Mouse (Mus musculus): ENCODE measurements around the gene Cds1. TPM values are rescaled to one million over a fixed set of nuclear protein-coding genes. Genes with fewer than 3 reads are reported as not detected.
A peak's percentile ranks its signal among the peaks of the same experiment; 100 is the strongest.

Cds1 gene
- 5.0 TPM in 2 replicates for polyA plus RNA-seq (2014; fragmentation: Nextera tagmentation; extraction: Ambion mirVana)

GRCm38 (mm10) chr5:101764554-101765347, at the start of gene Cds1:
Gene Cds1 (plus strand): TSS chr5:101765130.
- under 1% methylated on average over 65 of the region's 91 CpGs for WGBS
- Histone ChIP-seq H3K36me3 (ENCODE audit: control insufficient read depth, insufficient read depth, low read length) (no peaks in the 10 kb centered on the region), H3K9ac (replicated peaks; ENCODE audit: low read depth, low read length) (peak within 1 kb of the TSS; percentile 43; the same call in 1 of the 2 replicates), H3K9me3 (ENCODE audit: control insufficient read depth, low read depth, low read length) (no peaks in the 10 kb centered on the region), H3K27ac (ENCODE audit: low read length) (no peak within 1 kb of the TSS), H3K4me3 (ENCODE audit: low read depth, low read length) (peak within 1 kb of the TSS; percentile 61), H3K4me2 (replicated peaks; ENCODE audit: low read depth, low read length) (peak within 1 kb of the TSS; percentile 100), H3K4me1 (ENCODE audit: control insufficient read depth, insufficient read depth, low read length) (no peaks in the 10 kb centered on the region), H3K27me3 (ENCODE audit: control insufficient read depth, insufficient read depth, low read length) (peaks cover 16% of the 10 kb centered on the region)
- ATAC-seq (ENCODE audit: insufficient number of reproducible peaks, insufficient read depth, low FRiP score, low read depth) = peak; percentile 83

- no peak overlapping the region for H3K4me3 ChIP-seq (ENCODE audit: low read depth, low read length)
- H3K9me3 ChIP-seq (ENCODE audit: control insufficient read depth, low read depth, low read length) = no peaks in the 10 kb centered on the region
- H3K36me3 ChIP-seq (ENCODE audit: control insufficient read depth, insufficient read depth, low read length) = no peaks in the 10 kb centered on the region
- H3K4me1 ChIP-seq (ENCODE audit: control insufficient read depth, insufficient read depth, low read length) = no peaks in the 10 kb centered on the region
- H3K4me2 ChIP-seq (replicated peaks; ENCODE audit: low read depth, low read length) = no peak overlapping the region
- no peaks in the 10 kb centered on the region for H3K27me3 ChIP-seq (ENCODE audit: control insufficient read depth, insufficient read depth, low read length)
- WGBS = 82% methylated on average over 9 of the region's 9 CpGs
- ATAC-seq (ENCODE audit: insufficient number of reproducible peaks, insufficient read depth, low FRiP score, low read depth) = no peak
- no peak overlapping the region for H3K27ac ChIP-seq (ENCODE audit: low read length)
- H3K9ac ChIP-seq (replicated peaks; ENCODE audit: low read depth, low read length) = no peak overlapping the region
Observed at GRCm38 (mm10) chr5:101724216-101724615, 40.7 kb upstream of the Cds1 start.

GRCm38 (mm10) chr5:101724756-101725155, 40.2 kb upstream of the Cds1 start:
- H3K9me3 ChIP-seq (ENCODE audit: control insufficient read depth, low read depth, low read length) = no peaks in the 10 kb centered on the region
- no peak overlapping the region for H3K4me3 ChIP-seq (ENCODE audit: low read depth, low read length)
- H3K36me3 ChIP-seq (ENCODE audit: control insufficient read depth, insufficient read depth, low read length) = no peaks in the 10 kb centered on the region
- 89% methylated on average over 16 of the region's 16 CpGs for WGBS
- H3K4me2 ChIP-seq (replicated peaks; ENCODE audit: low read depth, low read length) = no peak overlapping the region
- no peaks in the 10 kb centered on the region for H3K27me3 ChIP-seq (ENCODE audit: control insufficient read depth, insufficient read depth, low read length)
- no peak overlapping the region for H3K27ac ChIP-seq (ENCODE audit: low read length)
- H3K9ac ChIP-seq (replicated peaks; ENCODE audit: low read depth, low read length) = no peak overlapping the region
- H3K4me1 ChIP-seq (ENCODE audit: control insufficient read depth, insufficient read depth, low read length) = no peaks in the 10 kb centered on the region
- ATAC-seq (ENCODE audit: insufficient number of reproducible peaks, insufficient read depth, low FRiP score, low read depth) = no peak

- Histone ChIP-seq H3K4me3 (ENCODE audit: low read depth, low read length) (no peak overlapping the region), H3K9me3 (ENCODE audit: control insufficient read depth, low read depth, low read length) (no peaks in the 10 kb centered on the region), H3K36me3 (ENCODE audit: control insufficient read depth, insufficient read depth, low read length) (no peaks in the 10 kb centered on the region), H3K4me2 (replicated peaks; ENCODE audit: low read depth, low read length) (no peak overlapping the region), H3K27ac (ENCODE audit: low read length) (no peak overlapping the region), H3K9ac (replicated peaks; ENCODE audit: low read depth, low read length) (no peak overlapping the region), H3K4me1 (ENCODE audit: control insufficient read depth, insufficient read depth, low read length) (no peaks in the 10 kb centered on the region), H3K27me3 (ENCODE audit: control insufficient read depth, insufficient read depth, low read length) (no peaks in the 10 kb centered on the region)
- ATAC-seq (ENCODE audit: insufficient number of reproducible peaks, insufficient read depth, low FRiP score, low read depth) = no peak
- WGBS = 66% methylated on average over 8 of the region's 8 CpGs
Observed at GRCm38 (mm10) chr5:101725703-101726102, 39.2 kb upstream of the Cds1 start.

GRCm38 (mm10) chr5:101726371-101726770, 38.6 kb upstream of the Cds1 start:
- ATAC-seq (ENCODE audit: insufficient number of reproducible peaks, insufficient read depth, low FRiP score, low read depth) = no peak
- H3K27ac ChIP-seq (ENCODE audit: low read length) = no peak overlapping the region

GRCm38 (mm10) chr5:101728304-101728905, 36.5 kb upstream of the Cds1 start:
- Histone ChIP-seq H3K9me3 (ENCODE audit: control insufficient read depth, low read depth, low read length) (no peaks in the 10 kb centered on the region), H3K36me3 (ENCODE audit: control insufficient read depth, insufficient read depth, low read length) (no peaks in the 10 kb centered on the region), H3K9ac (replicated peaks; ENCODE audit: low read depth, low read length) (no peak overlapping the region), H3K27ac (ENCODE audit: low read length) (no peak overlapping the region), H3K4me3 (ENCODE audit: low read depth, low read length) (no peak overlapping the region), H3K4me1 (ENCODE audit: control insufficient read depth, insufficient read depth, low read length) (no peaks in the 10 kb centered on the region), H3K4me2 (replicated peaks; ENCODE audit: low read depth, low read length) (no peak overlapping the region), H3K27me3 (ENCODE audit: control insufficient read depth, insufficient read depth, low read length) (no peaks in the 10 kb centered on the region)
- 67% methylated on average over 8 of the region's 8 CpGs for whole genome bisulfite sequencing
- no peak for ATAC-seq (ENCODE audit: insufficient number of reproducible peaks, insufficient read depth, low FRiP score, low read depth)

More at GRCm38 (mm10) chr5:101726371-101726770, 38.6 kb upstream of the Cds1 start:
- H3K27me3 ChIP-seq (ENCODE audit: control insufficient read depth, insufficient read depth, low read length) = no peaks in the 10 kb centered on the region
- no peak overlapping the region for H3K9ac ChIP-seq (replicated peaks; ENCODE audit: low read depth, low read length)
- 62% methylated on average over 6 of the region's 6 CpGs for WGBS
- no peaks in the 10 kb centered on the region for H3K36me3 ChIP-seq (ENCODE audit: control insufficient read depth, insufficient read depth, low read length)
- H3K9me3 ChIP-seq (ENCODE audit: control insufficient read depth, low read depth, low read length) = no peaks in the 10 kb centered on the region
- no peaks in the 10 kb centered on the region for H3K4me1 ChIP-seq (ENCODE audit: control insufficient read depth, insufficient read depth, low read length)
- no peak overlapping the region for H3K4me3 ChIP-seq (ENCODE audit: low read depth, low read length)
- no peak overlapping the region for H3K4me2 ChIP-seq (replicated peaks; ENCODE audit: low read depth, low read length)

DNA sequence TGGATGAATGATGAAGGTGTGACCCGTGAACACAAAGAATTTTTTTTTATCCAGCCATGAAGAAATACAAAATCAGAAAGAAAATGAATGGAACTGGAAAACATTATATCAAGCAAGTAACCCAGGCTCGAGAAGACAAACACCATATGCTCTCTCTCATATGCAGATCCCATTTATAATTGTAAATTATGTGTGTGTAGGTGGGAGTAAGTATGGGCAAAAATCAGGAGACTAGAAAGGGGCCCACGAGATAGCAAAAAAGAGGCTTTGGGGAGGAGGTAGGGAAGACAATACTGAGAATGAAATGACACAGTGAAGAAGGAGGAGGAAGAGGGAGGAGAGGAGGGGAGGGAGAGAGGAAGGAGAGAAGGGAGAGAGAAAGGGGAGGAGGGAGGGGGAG, 27.6 kb upstream of the Cds1 start:
- Histone ChIP-seq H3K4me1 (ENCODE audit: control insufficient read depth, insufficient read depth, low read length) (no peaks in the 10 kb centered on the region), H3K9me3 (ENCODE audit: control insufficient read depth, low read depth, low read length) (no peaks in the 10 kb centered on the region), H3K36me3 (ENCODE audit: control insufficient read depth, insufficient read depth, low read length) (no peaks in the 10 kb centered on the region), H3K4me3 (ENCODE audit: low read depth, low read length) (no peak overlapping the region), H3K27me3 (ENCODE audit: control insufficient read depth, insufficient read depth, low read length) (no peaks in the 10 kb centered on the region), H3K4me2 (replicated peaks; ENCODE audit: low read depth, low read length) (no peak overlapping the region), H3K9ac (replicated peaks; ENCODE audit: low read depth, low read length) (no peak overlapping the region), H3K27ac (ENCODE audit: low read length) (no peak overlapping the region)
- ATAC-seq (ENCODE audit: insufficient number of reproducible peaks, insufficient read depth, low FRiP score, low read depth) = no peak
- 51% methylated on average over 3 of the region's 3 CpGs for WGBS

DNA sequence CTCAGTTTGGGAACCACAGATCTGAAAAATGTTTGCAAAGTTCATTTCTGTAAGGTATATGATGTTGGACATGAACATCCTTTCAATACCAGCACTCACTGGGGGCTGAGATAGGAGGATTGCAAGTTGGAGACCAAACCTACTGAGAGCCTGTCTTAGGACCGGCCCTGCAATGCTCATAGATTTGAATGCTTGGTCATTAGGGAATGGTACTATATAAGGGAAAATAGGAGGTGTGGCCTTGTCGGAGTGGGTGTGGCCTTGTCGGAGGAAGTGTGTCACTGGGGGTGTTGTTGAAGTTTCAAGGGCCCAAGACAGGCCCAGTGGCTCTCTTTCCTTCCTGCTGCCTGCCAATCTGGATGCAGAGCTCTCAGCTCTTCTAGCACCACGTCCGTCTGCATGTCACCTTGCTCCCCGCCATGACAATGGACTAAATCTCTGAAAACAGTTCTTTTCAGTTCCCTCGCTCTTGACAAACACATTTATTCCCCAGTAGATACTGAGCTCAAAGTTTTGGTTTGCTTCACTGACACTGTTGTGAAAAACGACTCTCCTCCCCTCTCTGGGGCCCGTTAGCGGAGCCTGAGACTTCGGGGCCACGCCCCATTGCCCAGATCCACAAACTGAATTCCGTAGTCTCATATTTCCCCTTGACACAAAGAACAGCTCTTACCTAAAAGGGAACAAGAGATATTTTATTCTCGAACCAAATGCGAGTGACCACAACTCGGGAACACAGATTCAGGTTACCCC, 24.3 kb upstream of the Cds1 start:
- no peak overlapping the region for H3K4me2 ChIP-seq (replicated peaks; ENCODE audit: low read depth, low read length)

More for the DNA sequence above, 24.3 kb upstream of the Cds1 start:
- ATAC-seq (ENCODE audit: insufficient number of reproducible peaks, insufficient read depth, low FRiP score, low read depth) = no peak
- H3K4me3 ChIP-seq (ENCODE audit: low read depth, low read length) = no peak overlapping the region
- no peaks in the 10 kb centered on the region for H3K27me3 ChIP-seq (ENCODE audit: control insufficient read depth, insufficient read depth, low read length)
- H3K9ac ChIP-seq (replicated peaks; ENCODE audit: low read depth, low read length) = no peak overlapping the region
- no peaks in the 10 kb centered on the region for H3K4me1 ChIP-seq (ENCODE audit: control insufficient read depth, insufficient read depth, low read length)
- 67% methylated on average over 16 of the region's 16 CpGs for WGBS
- H3K9me3 ChIP-seq (ENCODE audit: control insufficient read depth, low read depth, low read length) = no peaks in the 10 kb centered on the region
- H3K36me3 ChIP-seq (ENCODE audit: control insufficient read depth, insufficient read depth, low read length) = no peaks in the 10 kb centered on the region
- no peak overlapping the region for H3K27ac ChIP-seq (ENCODE audit: low read length)

Measured in stomach, embryonic 14.5 days (tissue).